Mouse (Mus musculus): ENCODE results near the gene Tmem191c. TPM values are rescaled to one million over a fixed set of nuclear protein-coding genes. Genes with fewer than 3 reads are reported as not detected.

Gene Tmem191c
- 10 to 100 TPM; 29.1 to 30.4 TPM for total RNA-seq (2023)

DNA sequence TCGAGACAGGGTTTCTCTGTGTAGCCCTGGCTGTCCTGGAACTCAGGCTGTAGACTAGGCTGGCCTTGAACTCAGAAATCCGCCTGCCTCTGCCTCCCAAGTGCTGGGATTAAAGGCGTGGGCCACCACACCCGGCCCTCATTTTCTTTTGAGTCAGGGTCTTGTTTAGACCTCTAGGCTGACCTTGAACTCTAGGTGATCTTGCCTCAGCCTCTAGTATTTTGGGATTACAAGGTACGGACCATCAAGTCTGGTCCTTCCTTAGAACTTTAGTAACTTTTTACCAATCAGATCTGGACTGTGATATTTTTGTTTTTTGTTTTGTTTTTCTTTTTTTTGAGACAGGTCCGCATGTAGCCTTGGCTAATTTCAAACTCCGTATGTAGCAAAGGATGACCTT lies at the start of gene Tmem191c:
TSS of gene Tmem191c (plus strand) at position 357 of the 400 bp plus-strand sequence.

DNA sequence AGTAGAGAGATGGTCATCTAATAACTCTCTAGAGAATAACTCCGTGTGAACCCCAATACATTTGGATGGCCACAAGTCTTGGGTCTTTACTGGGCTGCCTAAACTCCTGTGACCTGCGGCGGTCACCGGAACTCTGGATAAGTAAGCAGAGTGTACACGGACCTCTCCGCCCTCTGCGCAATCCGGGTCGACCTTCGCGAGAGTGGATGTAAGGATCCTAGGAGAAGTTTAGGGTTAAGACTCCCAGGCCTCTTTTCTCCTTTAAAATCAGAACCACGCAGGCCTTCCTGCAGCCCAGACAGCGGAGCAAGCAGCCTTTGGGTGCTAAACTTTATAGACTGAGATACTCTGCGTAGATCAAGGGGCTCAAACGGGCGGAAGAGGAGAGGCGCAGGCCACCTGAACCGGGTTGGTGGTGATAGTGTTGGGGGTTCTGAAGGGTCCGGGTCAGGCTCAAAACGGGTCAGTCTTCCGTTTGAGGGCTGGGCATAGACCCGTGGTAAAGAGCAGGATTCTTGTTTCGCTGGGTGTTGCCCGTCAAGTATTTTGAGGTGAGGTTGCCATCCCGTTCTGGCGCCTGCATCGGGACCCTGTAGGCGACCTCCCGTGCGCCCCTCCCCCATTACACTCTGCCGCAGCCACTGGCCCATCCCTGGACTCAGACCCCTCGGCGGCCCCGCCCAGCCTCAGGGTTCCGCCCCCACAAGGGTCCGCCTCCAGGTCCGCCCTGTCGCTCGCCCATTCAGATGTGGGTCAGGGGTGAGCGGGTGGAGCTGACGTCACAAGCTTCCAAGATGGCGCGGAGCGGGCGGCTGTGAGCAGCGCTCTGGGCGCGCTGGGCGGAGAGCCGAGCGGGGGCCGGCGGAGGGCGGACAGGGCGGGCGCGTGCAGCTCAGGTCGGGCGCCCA lies 42.8 kb upstream of the Tmem191c start, which contains the start of gene Hic2:
TSS of gene Hic2 (plus strand) at position 779 of the 908 bp plus-strand sequence.

DNA sequence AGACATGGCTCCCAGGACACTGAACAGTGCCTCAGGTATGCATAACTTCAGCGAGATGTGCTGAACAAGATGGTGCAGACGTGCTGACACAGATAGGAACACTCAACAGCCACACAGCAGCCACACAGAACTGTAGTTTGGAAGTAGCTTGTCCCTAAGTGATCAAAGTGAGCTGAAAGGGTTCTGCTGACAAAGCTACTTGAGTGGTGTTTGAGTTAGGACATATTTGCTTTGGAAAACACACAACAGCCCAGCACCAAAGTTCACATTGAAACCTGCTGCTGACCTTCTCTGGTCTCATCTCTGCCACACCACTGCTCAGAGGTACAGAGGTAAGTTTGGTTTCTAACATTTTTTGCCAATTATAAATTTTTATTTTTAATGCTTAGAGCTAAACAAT lies 55.2 kb downstream of the Tmem191c start, which contains the start of gene Serpind1:
TSS of gene Serpind1 (plus strand) at position 256 of the 400 bp plus-strand sequence.

Other genes with a start within 250 kb of the Tmem191c start
- 1 to 10 TPM; 2.6 to 4.3 TPM for gene Ypel1, start 206.4 kb upstream of the Tmem191c start, total RNA-seq (2023)
- 100 to 1,000 TPM; 128 to 139 TPM for gene Ppil2, start 164.8 kb upstream of the Tmem191c start, total RNA-seq (2023)
- 1 to 10 TPM; 6.9 to 9.6 TPM for gene 2610318N02Rik, start 150.9 kb upstream of the Tmem191c start, total RNA-seq (2023)
- gene Sdf2l1, start 143.7 kb upstream of the Tmem191c start, total RNA-seq (2023), result 10 to 100 TPM; 12.5 to 19.3 TPM
- 1 to 10 TPM; 4.2 to 7.8 TPM for gene Ydjc, start 131.5 kb upstream of the Tmem191c start, total RNA-seq (2023)
- gene Ccdc116, start 128.8 kb upstream of the Tmem191c start, total RNA-seq (2023), result 1 to 10 TPM; 2.0 to 2.2 TPM
- 100 to 1,000 TPM; 102 to 107 TPM for gene Ube2l3, start 73.4 kb upstream of the Tmem191c start, total RNA-seq (2023)
- under 1 TPM; 0.09 to 0.17 TPM for gene Rimbp3, start 67.5 kb upstream of the Tmem191c start, total RNA-seq (2023)
- 1 to 10 TPM; 3.0 to 4.1 TPM for gene Hic2, start 42.5 kb upstream of the Tmem191c start, total RNA-seq (2023)
- not detected for gene Serpind1, start 55.3 kb downstream of the Tmem191c start, total RNA-seq (2023)
- gene Snap29, start 129.9 kb downstream of the Tmem191c start, total RNA-seq (2023), result 10 to 100 TPM; 18.6 to 23.2 TPM
- gene Pi4ka, start 130.2 kb downstream of the Tmem191c start, total RNA-seq (2023), result 100 to 1,000 TPM; 120 to 132 TPM
- gene Crkl, start 175.9 kb downstream of the Tmem191c start, total RNA-seq (2023), result 10 to 100 TPM; 51.8 to 59.1 TPM
- not detected for gene Aifm3, start 213.5 kb downstream of the Tmem191c start, total RNA-seq (2023)
- gene Lztr1, start 232.6 kb downstream of the Tmem191c start, total RNA-seq (2023), result 10 to 100 TPM; 79.2 to 84.3 TPM